Mouse (Mus musculus) ovary, postnatal 10 days (tissue): ENCODE results near the gene Slx4.
"Not testable (repeated sequence)": the region's sequence is repeated elsewhere in the genome, so short reads cannot be mapped to it uniquely, and the experiment has no call there.

Experiments
- DNase-seq: peaks from one replicate; pipeline ENCODE4 v3.0.0; 2022; ENCODE audit warnings: low spot score

Slx4 gene

DNA sequence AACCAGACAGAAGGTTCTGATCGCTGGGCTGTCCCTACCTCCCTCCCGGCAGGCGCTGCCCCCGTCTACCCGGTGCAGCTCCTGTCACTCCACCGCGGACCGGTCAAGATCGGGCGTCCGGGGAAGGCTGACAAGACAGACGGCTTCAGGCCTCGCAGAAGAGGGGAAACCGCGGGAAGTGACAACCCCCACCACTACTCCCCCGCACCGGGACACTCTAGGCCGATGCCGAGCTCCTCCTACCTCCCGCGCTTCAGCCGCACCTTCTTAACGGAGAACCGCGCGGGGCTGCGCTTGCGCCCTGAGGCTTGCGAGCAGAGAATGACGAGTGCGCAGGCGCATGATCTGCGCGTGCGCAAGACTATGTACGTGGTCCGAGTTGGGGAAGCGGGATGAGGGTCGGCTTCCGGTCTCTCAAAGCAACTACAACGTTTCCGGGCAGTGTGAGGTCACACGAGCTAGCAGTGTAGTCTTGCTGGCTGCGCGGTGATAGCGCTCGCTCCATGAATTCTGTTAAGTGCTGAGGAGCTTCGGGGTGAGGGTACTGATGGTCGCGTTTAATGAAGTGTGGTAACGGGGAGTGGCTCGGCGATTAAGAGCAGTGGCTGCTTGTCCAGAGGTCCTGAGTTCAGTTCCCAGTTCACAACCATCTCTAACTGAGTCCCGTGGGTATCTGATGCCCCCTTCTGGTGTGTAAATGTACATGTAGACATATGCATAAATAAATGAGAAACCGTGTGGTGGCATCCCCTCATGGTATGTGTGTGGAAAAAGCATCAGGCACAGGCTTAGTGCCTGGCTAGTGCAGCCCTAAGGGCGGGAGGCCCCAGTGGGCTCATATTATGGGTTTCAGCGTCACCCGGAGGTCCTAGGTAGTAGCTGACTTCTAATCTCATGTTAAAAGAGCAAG lies at the start of gene Slx4:
Gene Slx4, minus strand, starts transcription at position 282 of the 910 bp plus-strand sequence.
- DNase-seq, result peak; percentile 83

DNA sequence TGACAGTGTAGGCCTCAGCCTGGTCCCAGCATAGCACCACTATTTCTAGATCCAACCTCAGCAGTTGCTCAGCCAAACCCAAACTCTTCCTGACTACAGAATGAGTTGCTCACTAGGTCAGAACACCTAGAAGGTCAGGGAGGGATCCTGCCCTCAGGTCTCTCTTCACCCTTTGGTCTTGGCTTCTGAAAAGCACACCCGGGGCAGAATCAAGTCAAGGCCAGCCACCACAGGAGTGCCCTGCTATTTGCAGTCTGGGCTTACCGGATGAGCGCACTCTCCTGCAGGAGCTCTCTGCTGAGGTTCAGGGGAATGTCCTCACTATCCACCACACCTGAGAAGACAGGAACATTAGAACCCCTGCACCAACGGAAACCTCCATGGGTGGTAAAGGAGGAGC lies 49.0 kb upstream of the Slx4 start:
- no peak for DNase-seq

DNA sequence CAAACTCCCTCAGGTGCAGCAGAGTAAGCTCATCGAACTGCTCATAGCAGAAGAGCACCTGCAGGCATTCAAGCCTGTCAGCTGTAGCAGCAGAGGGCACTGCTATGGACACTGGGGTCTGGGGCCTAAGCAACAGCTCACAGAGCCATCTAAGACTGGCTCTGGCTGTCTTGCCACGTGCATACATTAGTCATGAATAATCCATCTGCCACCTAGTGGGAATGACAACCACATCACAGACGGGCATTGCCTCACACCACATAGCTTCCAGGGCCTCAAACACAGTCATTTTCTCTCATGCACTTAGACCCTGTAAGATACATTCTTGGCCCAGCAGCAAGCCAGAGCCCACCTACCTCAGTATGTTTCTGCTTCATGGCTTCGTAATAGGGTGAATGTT lies 42.0 kb upstream of the Slx4 start:
- DNase-seq, result no peak

DNA sequence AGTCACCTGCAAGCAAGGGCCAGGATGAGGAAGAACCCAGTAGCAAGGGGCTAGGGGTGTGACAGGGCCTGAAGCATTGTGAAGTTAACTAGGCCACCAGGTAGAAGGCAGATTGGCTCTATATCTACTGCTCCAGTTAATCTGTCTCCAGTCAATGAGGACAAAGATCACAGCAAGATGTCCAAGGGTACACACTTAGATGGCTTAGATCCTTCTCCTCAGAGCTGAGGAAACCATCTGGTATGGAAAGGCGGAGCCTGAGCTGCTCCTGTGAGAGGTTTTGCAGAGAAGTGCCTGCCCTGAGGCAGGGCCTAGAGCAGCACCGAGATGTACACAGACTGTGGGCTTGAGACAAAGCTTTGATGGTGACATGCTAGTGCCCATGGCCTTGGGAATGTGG lies 40.5 kb upstream of the Slx4 start:
- DNase-seq, result no peak

DNA sequence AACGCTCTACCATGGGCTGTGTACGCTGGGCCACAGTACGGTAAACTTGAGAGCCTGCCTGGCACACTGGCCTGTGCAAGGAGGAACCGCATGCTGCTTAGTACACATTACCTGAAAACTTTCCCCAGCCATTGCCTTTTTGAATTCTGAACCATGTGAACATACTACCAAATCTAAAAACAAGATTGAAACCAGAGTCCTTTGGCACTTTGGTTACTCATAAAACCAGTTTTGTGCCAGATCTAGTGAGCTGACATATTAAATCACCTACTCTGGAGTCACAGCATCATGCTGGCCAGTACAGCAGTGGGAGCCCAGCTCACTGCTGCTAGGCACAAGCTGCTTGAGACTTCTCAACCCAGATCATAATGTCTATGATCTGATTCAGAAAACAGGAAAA lies 38.1 kb upstream of the Slx4 start:
- no peak for DNase-seq

DNA sequence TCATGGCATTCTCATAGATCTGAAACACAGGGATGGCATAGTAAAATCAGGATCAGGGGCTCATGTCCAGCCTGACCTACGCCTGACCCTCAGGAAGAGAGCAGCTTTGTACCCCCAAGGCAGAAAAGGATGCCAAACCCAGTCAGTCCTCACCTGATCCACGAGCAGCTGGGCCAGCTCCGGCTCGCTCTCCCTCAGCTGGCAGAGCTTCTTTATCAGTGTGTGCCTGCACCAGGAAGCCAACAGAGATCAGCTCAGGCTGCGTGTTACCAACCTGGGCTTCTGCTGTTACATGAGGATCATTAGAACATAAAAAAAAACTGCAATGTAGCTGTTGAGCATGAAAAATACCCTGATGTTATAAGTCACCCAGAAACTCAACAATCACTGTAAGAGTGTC lies 36.6 kb upstream of the Slx4 start:
- DNase-seq, result no peak

DNA sequence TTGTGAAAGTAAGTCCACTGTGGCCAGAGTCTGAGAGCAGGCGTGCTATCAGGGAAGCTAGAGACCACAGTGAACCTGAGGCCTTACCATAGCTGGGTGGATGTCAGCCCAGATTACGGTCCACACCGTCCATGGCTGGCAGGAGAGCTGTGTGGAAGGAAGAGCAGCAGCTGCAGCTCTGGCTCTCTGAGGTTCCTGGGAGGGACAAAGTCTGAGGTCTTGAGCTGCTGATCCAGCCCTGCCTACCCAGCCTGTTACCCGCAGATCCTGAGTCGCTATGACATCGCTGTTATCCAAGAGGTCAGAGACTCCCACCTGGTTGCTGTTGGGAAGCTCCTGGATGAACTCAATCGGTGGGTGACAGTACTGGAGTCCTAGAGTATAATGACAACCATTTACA lies 34.1 kb upstream of the Slx4 start:
- no peak for DNase-seq

DNA sequence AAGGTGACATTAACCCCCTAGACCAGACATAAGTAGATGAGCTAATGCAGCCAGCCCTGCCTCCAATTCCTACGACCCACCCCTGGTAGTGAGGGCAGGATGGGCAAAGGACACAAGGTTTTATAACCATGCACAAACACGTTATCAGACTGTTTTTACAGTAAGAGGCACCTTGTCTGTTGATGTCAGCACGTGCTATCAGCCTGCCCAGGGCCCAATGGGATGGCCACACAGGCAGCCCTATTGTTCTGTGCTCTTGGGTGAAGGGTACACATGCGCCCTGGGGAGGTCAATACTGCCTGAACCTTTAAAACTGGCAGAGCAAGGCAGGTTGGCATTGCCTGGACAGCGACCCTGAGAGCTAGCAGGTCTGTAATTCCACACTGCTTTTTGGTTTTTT lies 33.2 kb upstream of the Slx4 start, which contains the start of gene Dnase1:
Gene Dnase1, plus strand, starts transcription at position 136 of the 400 bp plus-strand sequence.
- no peak for DNase-seq

DNA sequence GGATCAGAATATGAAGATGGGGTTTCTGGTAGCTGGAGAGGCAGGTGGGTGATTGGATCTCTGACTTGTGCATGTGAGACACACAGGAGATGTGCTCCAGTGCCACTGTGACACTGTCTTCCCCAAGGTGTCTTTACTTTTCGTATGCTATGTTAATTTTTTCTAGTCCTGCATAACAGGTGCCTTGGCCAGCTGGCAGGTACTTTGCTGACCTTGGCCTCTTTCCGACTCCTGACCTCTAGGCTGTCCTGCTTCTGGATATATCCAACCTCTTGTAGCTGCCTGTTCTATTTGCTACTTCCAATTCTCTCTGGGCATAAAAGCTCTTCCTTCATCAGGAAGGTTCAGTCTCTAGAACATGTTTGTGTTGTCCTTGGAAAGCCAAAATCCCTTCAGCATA lies 32.0 kb upstream of the Slx4 start:
- no peak for DNase-seq

DNA sequence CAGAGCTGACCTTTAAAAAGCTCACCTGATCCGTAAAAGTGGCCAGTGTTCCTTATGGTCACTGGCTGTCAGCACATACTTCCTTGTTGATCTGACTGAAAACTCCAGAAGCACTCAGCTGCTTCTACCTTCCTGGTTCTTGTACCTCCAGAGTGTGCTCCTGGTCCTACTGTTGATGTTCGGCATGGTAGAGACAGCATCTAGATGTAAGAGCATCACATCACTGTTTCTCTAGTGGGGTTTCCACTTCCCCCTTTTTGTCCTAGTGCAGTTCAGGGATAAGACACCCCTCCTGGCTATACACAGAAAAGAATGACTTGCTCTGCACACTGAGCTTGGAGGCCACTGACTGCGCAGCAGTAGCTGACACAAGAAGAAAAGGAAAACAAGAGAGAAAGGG lies 30.9 kb upstream of the Slx4 start:
- DNase-seq, result no peak

DNA sequence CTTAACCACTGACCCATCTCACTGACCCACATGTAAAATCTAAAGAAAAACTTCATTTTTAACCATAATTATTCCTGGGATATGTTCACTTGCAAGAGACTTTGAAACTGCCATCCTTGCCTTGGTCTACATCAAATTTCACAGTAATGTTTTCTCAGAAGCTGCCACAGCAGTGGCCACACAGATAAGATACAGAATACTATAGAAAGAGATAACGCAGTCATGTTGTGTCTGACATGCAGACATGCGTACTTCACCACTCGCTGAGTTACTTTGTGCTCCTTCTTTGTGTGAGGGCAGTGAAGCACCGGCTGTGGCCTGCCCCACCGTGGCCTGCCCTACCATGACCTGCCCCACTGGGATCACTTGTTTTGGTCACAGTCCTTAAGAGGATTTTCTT lies 30.4 kb upstream of the Slx4 start:
- no peak for DNase-seq

DNA sequence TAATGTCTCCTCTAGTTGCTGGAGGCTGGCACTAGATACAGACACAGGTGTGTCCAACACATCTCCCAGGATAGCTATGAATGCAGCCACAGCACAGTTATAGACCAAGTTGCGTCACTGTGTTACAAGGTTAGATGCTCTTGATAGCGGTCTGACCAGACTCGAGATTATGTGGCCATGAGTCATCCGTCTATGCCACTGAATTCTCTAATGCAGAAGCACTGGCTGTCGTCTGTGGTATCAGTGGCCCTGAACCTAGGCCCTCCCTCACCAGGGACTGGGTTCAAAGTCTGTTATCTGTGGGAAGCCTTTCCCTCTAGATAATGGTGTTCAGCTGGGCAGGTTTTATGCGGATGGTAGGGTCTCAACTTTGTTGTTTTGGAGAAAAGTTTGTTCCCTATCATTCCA lies 28.8 kb upstream of the Slx4 start:
- DNase-seq, result no peak

DNA sequence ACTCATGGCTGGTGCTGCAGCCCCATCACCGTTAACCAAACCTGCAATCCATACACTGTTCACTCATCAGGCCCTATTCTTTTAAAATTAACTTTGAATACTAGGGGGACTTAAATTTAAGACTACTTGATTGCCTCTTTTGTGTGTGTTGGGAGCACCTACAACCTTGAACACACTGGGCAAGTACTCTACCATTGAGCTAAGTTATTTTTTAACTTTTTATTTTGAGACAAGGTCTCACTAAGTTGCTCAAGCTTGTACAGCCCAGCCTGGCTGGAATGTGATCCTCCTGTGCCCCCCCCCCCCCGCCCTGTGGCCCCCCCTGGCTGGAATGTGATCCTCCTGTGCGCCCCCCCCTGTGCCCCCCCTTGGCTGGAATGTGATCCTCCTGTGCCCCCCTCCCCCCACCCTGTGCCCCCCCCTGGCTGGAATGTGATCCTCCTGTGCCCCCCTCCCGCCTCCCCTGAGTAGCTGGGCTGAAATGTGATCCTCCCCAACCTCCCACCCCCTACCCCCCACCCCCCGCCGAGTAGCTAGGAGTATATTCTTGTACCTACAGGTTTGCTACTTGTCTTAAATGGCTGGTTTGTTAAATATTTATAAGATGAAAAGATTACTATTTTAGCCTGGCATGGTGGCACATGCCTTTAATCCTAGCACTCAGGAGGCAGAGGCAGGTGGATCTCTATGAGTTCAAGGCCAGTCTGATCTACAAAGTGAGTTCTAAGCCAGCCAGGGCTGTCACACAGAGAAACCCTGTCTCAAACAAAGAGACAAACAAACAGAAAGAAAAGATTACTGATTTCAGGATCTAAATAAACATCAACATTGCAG lies 28.1 kb upstream of the Slx4 start:
- DNase-seq, result no peak

DNA sequence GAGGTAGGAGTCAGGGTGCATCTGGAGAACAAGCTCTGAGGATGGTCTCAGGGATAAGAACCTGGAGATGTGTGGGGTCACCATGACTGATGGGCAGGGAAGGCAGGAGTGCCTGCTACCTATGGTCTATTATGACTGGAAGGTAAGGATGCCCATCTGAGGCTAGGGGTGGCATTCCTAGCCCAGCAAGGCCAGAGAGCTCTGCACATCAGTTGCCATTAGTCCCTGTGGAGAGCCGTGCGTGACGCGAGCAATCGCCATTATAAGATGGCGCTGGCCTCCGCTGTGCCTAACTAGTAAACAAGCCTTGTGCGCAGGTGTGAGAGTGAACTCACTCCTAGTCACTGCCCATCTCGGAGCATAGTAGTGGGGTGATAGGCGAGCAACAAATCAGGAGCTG lies 26.9 kb upstream of the Slx4 start:
- no peak for DNase-seq

DNA sequence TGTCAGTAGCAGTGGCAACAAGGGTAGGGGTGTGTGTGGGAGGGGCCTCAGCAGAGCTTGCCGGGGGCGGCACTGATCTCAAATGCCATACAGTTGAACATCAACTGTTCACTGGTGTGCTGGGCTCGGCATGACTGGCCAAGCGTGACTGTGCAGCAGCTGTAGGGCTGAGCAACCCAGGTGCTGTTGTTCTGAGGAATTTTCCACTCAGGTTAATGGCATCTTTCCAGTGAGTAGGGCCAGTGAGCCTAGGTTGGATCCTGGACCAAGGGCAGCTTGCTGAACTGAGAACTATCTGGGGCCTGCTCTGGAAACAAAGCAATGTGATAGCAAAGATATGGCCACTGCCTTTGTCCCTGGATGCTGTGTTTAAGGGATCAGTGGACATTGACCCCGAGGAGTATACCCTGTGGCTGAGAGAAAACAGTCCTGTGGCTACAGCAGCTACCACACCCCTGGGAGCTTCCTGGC lies 25.8 kb upstream of the Slx4 start:
- no peak for DNase-seq

DNA sequence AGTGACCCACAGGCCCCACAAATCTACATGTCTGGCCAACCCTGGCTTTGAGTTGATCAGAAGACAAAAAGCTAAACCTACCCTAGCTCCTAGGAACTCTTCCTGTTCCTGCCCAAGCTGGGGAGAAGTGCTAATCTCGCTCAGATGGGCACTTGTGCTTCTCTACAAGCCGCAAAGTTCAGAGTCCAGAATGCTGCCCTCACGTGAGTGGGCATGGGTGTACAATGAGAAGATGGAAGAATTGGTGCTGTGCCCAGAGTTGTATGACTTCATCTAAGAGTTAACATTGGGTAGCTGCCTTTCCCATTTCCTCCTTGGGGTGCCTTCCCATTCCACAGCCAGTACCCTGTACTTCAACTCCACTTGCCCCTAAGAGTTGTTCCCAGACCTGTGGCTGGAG lies 23.6 kb upstream of the Slx4 start:
- DNase-seq, result no peak

DNA sequence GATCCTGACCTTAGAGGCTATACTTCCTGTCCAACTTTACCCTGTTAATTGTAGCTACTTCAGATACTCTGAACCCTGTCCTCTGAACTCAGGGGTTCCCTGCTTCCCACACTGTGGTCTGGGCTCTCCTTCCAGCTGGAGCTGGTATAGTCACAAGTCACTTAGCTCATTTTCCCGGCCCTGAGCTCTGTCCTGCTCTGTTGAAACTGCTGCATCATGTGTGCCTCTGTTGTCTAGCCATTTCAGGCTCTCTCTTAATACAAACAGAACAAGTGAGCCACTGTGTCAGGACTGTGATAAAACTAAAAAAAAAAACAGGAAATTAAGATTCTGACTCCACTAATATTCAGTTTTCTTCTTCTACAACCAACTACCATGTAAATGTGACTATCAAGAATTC lies 23.1 kb upstream of the Slx4 start:
- no peak for DNase-seq

DNA sequence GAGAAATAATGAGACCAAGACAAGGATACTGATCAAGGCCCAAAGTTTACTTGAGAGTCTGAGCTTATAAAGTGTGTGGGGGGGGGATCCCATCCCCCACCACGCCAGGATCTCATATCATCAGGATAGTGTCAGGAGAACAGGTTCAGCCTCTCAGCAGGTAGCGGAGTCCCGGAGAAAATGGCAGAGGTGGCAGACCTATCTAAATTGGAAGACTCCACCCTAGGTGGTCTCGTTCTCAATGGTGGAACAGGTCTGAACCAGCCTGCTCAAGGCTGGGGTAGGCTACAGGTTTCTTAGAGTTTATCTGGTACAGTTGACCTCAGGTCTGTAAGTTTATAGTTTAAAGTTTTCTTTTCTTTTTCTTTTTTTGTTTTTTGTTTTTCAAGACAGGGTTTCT lies 19.1 kb upstream of the Slx4 start:
- DNase-seq, result no peak

DNA sequence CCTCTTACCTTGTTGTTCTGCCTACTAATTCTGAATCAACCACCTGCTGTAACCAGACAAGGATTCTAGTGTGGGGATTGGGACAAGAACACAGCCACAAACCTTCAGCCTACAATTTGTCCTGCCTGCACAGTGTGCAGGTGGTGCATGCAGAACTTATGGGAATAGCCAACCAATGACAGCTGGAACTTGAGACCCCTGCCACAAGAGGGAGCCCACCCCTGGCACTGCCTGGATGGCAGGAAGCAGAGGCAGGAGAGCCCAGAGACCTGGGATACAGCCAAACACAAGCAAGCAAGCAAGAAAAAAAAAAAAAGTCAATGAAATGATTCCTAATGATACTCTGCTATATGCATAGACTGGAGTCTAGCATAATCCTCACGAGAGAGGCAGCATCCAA lies 17.7 kb upstream of the Slx4 start:
- DNase-seq, result no peak

DNA sequence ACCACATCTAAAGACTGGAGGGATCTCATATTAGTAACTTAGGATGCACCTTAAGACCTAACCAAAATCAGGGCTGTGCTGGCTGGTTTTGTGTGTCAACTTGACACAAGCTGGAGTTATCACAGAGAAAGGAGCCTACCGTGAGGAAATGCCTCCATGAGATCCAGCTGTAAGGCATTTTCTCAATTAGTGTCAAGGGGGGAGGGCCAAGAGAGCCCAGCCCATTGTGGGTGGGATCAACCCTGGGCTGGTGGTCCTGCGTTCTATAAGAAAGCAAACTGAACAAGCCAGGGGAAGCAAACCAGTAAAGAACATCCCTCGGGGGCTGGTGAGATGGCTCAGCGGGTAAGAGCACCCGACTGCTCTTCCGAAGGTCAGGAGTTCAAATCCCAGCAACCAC lies 13.9 kb upstream of the Slx4 start:
- DNase-seq, result not testable (repeated sequence)

DNA sequence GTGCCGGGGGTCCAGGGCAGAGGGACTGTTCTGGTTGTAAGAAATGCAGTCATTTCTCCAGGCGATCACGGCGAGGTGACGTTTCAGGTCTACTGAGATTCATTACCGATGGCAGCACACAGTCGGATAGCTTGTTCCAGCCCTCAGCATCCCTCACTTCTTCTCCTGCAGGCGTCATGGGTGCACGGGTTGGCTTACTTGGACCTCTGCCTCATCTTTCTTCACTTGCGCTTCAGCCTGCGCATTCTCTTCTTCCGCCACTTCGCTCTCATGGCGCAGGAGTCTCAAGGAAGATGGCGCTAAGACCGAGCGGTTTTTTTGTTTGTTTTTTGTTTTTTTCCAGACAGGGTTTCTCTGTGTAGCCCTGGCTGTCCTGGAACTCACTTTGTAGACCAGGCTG lies 13.2 kb upstream of the Slx4 start:
- not testable (repeated sequence) for DNase-seq

DNA sequence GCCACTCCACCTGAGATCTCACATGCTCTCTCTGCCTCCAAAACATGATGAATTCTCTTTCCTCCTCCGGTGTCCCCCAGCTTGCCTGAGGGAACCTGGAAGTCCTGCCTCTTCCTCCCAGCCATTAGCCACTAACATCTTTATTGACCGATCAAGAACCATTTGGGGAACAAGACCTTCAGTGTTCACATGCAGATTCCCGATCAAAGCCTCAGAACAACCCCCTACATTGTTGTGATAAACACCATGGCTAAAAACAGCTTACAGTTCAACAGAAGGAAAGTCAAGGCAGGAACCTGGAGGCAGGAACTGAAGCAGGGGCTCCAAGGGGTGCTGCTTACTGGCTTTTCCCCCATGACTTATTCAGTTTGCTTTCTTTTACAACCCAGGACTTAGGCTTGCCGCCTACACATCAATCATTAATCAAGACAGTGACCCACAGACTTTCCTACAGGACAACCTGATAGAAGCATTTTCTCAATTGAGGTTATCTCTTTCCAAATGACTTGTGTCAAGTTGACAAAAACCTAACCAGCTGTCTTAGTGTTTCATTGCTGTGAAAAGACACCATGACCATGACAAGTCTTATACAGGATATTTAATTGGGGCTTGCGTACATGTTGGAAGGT lies 10.6 kb upstream of the Slx4 start:
- DNase-seq, result no peak
